Mouse (Mus musculus): Measurements from ENCODE around the gene Nfil3. TPM values are rescaled to one million over a fixed set of nuclear protein-coding genes. Genes with fewer than 3 reads are reported as not detected.

The Nfil3 gene
- polyA plus RNA-seq, 1 experiment from 2014 or later = 20.0 TPM

DNA sequence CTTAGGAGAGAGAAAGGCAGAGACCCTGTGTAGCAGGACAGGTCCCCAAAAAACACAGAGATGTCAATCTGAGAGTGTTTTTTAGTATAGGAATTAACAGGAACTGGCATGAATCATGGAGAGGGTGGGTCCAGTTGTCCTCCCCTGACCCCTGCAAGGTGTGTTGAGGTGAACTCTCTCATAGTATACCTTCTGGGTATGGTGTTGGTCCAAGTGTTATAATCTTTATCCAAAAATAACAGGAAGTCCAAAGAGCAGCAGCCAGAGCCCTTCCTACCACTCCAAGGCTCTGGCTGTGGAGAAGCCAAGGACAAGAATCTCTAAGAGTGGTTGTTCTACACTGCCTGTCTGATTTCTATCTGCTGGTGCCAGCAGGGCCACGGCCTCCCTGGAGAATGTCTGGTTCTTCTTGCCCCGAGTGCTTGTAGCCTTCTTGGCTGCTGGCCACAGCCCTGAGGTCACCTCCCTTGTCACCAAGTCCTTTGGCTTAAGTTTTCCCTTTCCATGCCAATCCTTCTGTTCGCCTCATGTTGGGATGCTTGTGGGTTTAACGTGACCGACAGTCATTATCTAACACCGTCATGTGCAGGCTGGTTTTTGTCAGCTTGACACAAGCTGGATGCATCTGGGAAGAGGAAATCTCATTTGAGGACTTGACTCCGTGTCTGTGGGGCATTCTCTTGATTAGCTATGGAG, 27.8 kb upstream of the Nfil3 start:
- Histone ChIP-seq H3K27me3 (ENCODE audit: insufficient read depth, low read length) (no peaks in the 10 kb centered on the region), H3K4me2 (no peak overlapping the region), H3K36me3 (ENCODE audit: insufficient read depth) (no peaks in the 10 kb centered on the region), H3K4me1 (ENCODE audit: insufficient read depth) (0 out of 2 replicates have a peak, but pooled peaks cover 5% of the 10 kb centered on the region), H3K9ac (no peak overlapping the region), H3K9me3 (ENCODE audit: low read depth, low read length) (no peaks in the 10 kb centered on the region), H3K27ac (ENCODE audit: low read depth) (no peak overlapping the region), H3K4me3 (ENCODE audit: low read depth, low read length) (no peak overlapping the region)
- no peak for TF ChIP-seq CTCF (IDR thresholded peaks at IDR 0.05; ENCODE audit: low read depth)
- DNase-seq = peak; percentile 69
- ATAC-seq (ENCODE audit: insufficient read depth) = peak; percentile 52
- WGBS = 31% methylated on average over 7 of the region's 7 CpGs

DNA sequence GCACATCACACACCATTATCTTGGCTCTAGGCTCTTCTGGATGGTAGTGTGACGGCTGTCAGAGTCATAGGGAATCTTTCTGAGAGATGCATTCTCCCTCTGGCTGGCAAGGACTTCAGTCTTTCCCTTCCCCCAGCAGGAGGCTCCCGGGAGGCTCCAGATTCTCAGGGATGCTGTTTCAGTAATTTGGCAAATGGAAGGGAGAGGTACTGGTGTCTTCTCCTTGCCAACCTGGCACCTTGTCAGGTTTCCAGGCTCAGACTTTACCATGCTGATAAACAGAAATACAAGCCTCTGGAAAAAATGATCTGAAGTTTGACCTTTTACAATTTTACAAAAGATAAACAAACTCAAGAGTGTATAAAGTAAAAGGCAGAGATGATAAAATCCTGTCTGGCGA, 26.9 kb upstream of the Nfil3 start:
- no peak for ATAC-seq (ENCODE audit: insufficient read depth)
- WGBS = 39% methylated on average over 3 of the region's 3 CpGs
- H3K4me1 ChIP-seq (ENCODE audit: insufficient read depth) = peaks cover 7% of the 10 kb centered on the region; the same call in 1 of the 2 replicates

DNA sequence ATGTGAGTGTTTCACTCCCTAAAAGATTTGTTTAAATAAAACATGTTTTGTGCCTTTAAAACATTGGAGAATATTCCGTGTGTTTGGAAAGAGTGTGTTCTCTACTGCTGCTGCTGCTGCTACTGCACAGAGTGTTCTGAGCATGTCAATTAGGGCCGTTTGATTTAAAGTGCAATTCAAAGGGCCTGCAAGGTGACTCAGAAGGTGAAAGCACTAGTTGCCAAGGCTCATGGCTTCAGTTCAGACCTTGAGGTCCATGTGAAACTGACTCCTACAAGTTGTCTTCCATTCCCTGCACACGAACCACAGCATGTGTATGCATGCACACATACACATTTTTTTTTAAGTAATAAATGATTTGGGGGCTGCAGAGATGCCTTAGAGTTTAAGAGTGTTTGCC, 22.4 kb upstream of the Nfil3 start:
- TF ChIP-seq CTCF (IDR thresholded peaks at IDR 0.05; ENCODE audit: low read depth) = no peak
- Histone ChIP-seq H3K4me1 (ENCODE audit: insufficient read depth) (peaks cover 2% of the 10 kb centered on the region; the same call in 1 of the 2 replicates), H3K36me3 (ENCODE audit: insufficient read depth) (no peaks in the 10 kb centered on the region), H3K9ac (no peak overlapping the region), H3K4me2 (no peak overlapping the region), H3K9me3 (ENCODE audit: low read depth, low read length) (no peaks in the 10 kb centered on the region), H3K27me3 (ENCODE audit: insufficient read depth, low read length) (no peaks in the 10 kb centered on the region), H3K4me3 (ENCODE audit: low read depth, low read length) (no peak overlapping the region), H3K27ac (ENCODE audit: low read depth) (no peak overlapping the region)
- ATAC-seq (ENCODE audit: insufficient read depth) (no peak), DNase-seq (no peak)
- 41% methylated on average over 3 of the region's 3 CpGs for WGBS

More for the DNA sequence above, 26.9 kb upstream of the Nfil3 start:
- TF ChIP-seq CTCF (IDR thresholded peaks at IDR 0.05; ENCODE audit: low read depth) = no peak
- H3K27me3 ChIP-seq (ENCODE audit: insufficient read depth, low read length) = no peaks in the 10 kb centered on the region
- DNase-seq = no peak
- no peaks in the 10 kb centered on the region for H3K9me3 ChIP-seq (ENCODE audit: low read depth, low read length)
- H3K36me3 ChIP-seq (ENCODE audit: insufficient read depth) = no peaks in the 10 kb centered on the region
- H3K4me3 ChIP-seq (ENCODE audit: low read depth, low read length) = no peak overlapping the region
- H3K27ac ChIP-seq (ENCODE audit: low read depth) = no peak overlapping the region
- H3K9ac ChIP-seq = no peak overlapping the region
- no peak overlapping the region for H3K4me2 ChIP-seq

DNA sequence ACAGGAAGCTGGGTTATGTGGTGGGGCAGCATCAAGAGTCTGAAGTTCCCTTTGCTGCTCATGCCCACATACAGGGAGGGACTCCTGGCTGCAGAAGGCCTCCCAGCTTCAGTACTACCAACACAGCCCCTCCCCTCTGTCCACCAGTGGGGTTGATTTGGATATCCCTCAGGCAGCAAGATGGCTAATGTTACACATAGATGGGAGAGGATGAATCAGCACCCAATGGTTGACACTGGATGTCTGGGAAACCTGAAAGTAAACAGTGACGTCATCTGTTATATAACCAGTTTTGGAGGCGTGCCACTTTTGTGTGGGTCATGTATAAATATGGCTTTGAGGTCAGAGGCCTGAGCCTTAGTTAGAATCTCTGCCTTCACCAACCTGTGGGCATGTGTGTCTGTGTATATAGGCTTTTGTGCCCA, 20.6 kb upstream of the Nfil3 start:
- Histone ChIP-seq H3K9ac (no peak overlapping the region), H3K36me3 (ENCODE audit: insufficient read depth) (no peaks in the 10 kb centered on the region), H3K4me1 (ENCODE audit: insufficient read depth) (peaks cover 2% of the 10 kb centered on the region; the same call in 1 of the 2 replicates), H3K27ac (ENCODE audit: low read depth) (no peak overlapping the region), H3K4me3 (ENCODE audit: low read depth, low read length) (no peak overlapping the region), H3K9me3 (ENCODE audit: low read depth, low read length) (no peaks in the 10 kb centered on the region), H3K4me2 (no peak overlapping the region), H3K27me3 (ENCODE audit: insufficient read depth, low read length) (no peaks in the 10 kb centered on the region)
- 35% methylated on average over 2 of the region's 2 CpGs for WGBS
- TF ChIP-seq CTCF (IDR thresholded peaks at IDR 0.05; ENCODE audit: low read depth) = no peak
- peak; percentile 56 for DNase-seq
- no peak for ATAC-seq (ENCODE audit: insufficient read depth)

GRCm38 (mm10) chr13:53000481-53000880, 19.6 kb upstream of the Nfil3 start:
- peaks cover 2% of the 10 kb centered on the region; the same call in 1 of the 2 replicates for H3K4me1 ChIP-seq (ENCODE audit: insufficient read depth)
- TF ChIP-seq CTCF (IDR thresholded peaks at IDR 0.05; ENCODE audit: low read depth) = no peak
- no peak overlapping the region for H3K4me3 ChIP-seq (ENCODE audit: low read depth, low read length)
- H3K9me3 ChIP-seq (ENCODE audit: low read depth, low read length) = no peaks in the 10 kb centered on the region
- ATAC-seq (ENCODE audit: insufficient read depth) (no peak), DNase-seq (no peak)
- H3K27ac ChIP-seq (ENCODE audit: low read depth) = no peak overlapping the region
- H3K4me2 ChIP-seq = no peak overlapping the region
- H3K36me3 ChIP-seq (ENCODE audit: insufficient read depth) = no peaks in the 10 kb centered on the region
- H3K27me3 ChIP-seq (ENCODE audit: insufficient read depth, low read length) = no peaks in the 10 kb centered on the region
- no peak overlapping the region for H3K9ac ChIP-seq
- WGBS = 80% methylated on average over 2 of the region's 2 CpGs

DNA sequence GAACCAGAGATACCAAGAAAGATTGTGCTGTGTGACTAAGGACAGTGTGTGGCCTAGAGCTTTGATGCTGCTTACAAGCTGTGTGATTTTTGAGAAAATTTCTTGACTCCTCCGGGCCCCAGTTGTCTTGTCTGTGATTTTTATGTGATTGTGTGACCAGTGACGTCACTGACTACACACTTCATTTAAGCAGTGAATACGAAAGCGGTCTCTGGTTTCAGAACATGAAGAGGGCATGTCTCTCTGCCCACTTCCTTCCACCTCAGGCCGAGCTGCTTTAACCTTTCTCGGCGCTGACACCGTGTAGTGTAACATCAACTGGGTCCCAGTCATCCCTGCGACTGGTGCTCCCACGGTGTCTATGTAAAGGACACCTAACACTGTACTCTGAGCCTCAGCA, 17.7 kb upstream of the Nfil3 start:
- H3K4me2 ChIP-seq = no peak overlapping the region
- no peak overlapping the region for H3K4me3 ChIP-seq (ENCODE audit: low read depth, low read length)
- H3K27ac ChIP-seq (ENCODE audit: low read depth) = no peak overlapping the region
- H3K27me3 ChIP-seq (ENCODE audit: insufficient read depth, low read length) = no peaks in the 10 kb centered on the region
- no peak overlapping the region for H3K9ac ChIP-seq
- H3K36me3 ChIP-seq (ENCODE audit: insufficient read depth) = no peaks in the 10 kb centered on the region
- ATAC-seq (ENCODE audit: insufficient read depth) (no peak), DNase-seq (no peak)
- H3K4me1 ChIP-seq (ENCODE audit: insufficient read depth) = peaks cover 2% of the 10 kb centered on the region; the same call in 1 of the 2 replicates
- no peaks in the 10 kb centered on the region for H3K9me3 ChIP-seq (ENCODE audit: low read depth, low read length)
- 75% methylated on average over 10 of the region's 10 CpGs for whole genome bisulfite sequencing
- no peak for TF ChIP-seq CTCF (IDR thresholded peaks at IDR 0.05; ENCODE audit: low read depth)

DNA sequence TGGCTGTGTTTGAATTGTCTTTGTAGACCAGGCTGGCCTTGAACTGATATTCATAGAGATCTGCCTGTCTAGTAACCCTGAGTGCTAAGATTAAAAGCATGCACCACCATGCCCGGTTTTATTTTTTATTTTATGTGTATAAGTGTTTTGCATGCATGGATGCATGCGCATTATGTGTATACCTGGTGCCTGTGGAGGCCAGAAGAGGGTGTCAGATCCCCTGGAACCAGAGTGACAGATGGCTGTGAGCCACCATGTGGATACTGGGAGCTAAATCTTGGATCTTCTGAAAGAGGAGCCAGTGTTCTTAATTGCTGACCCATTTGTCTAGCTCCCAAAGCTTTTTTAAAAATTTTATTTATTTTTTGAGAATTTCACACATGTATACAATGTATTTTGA, 16.9 kb upstream of the Nfil3 start:
- H3K9ac ChIP-seq = no peak overlapping the region
- no peak overlapping the region for H3K27ac ChIP-seq (ENCODE audit: low read depth)
- H3K36me3 ChIP-seq (ENCODE audit: insufficient read depth) = no peaks in the 10 kb centered on the region
- WGBS = 73% methylated on average over 2 of the region's 2 CpGs
- no peaks in the 10 kb centered on the region for H3K4me1 ChIP-seq (ENCODE audit: insufficient read depth)
- DNase-seq = no peak
- ATAC-seq (ENCODE audit: insufficient read depth) = no peak
- no peak for TF ChIP-seq CTCF (IDR thresholded peaks at IDR 0.05; ENCODE audit: low read depth)
- no peak overlapping the region for H3K4me2 ChIP-seq
- H3K27me3 ChIP-seq (ENCODE audit: insufficient read depth, low read length) = no peaks in the 10 kb centered on the region
- H3K9me3 ChIP-seq (ENCODE audit: low read depth, low read length) = no peaks in the 10 kb centered on the region
- no peak overlapping the region for H3K4me3 ChIP-seq (ENCODE audit: low read depth, low read length)
